Mouse (Mus musculus) C2C12 (cell line): ENCODE results near the gene Olfr524.

Experiments used
- CEBPB ChIP-seq: IDR thresholded peaks from one replicate; pipeline ENCODE4 v1.6.1; 2011; ENCODE audit warnings: low read depth, mild to moderate bottlenecking, control low read depth, moderate library complexity
- CTCF ChIP-seq: IDR thresholded peaks from one replicate; pipeline ENCODE4 v1.5.1; 2011; ENCODE audit not compliant: control insufficient read depth, insufficient read depth, insufficient read length
- MAX ChIP-seq: IDR thresholded peaks from one replicate; pipeline ENCODE4 v1.6.1; 2011; ENCODE audit warnings: mild to moderate bottlenecking, control low read depth
- MYOD1 ChIP-seq: IDR thresholded peaks from one replicate; pipeline ENCODE4 v1.6.1; 2011; ENCODE audit warnings: low read depth; ENCODE audit not compliant: control insufficient read depth, insufficient read length

DNA sequence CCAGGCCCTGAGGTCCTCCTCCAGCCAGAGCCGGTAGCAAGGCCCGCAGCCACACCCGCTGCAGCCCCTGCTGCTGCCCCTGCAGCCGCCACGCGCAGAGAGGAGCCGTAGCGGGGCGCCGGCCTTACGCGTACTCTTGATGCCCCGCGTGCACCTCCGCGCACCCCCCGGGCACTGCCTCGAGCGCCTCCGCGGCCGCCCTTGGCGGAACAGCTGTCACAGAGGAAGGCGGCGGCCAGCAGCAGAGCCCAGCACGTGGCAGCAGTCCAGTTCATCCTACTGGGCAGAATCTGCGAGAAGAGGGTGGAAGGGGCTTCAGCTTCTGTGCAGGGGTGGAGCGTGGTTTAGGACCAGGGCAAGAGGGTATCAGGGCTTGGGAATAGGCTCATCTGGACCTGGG is 52.4 kb downstream of the Olfr524 start:
- TF ChIP-seq CTCF = no peak
- TF ChIP-seq MAX = no peak
- no peak for TF ChIP-seq MYOD1
- no peak for TF ChIP-seq CEBPB
